Mouse (Mus musculus) thymus, adult 2 months (tissue): ENCODE data around the gene Scamp3. TPM values are rescaled to one million over a fixed set of nuclear protein-coding genes. Genes with fewer than 3 reads are reported as not detected.
"Not testable (repeated sequence)": the region's sequence is repeated elsewhere in the genome, so short reads cannot be mapped to it uniquely, and the experiment has no call there.

Experiments
- DNase-seq: peaks from one replicate; pipeline ENCODE4 v3.0.0; 2021
- H3K27ac ChIP-seq: fragments of 200-500 bp; 2 replicates; pipeline ENCODE4 v1.5.1; 2012; ENCODE audit warnings: low read length, control low read depth; ENCODE audit not compliant: control insufficient read depth, insufficient read depth
- H3K27me3 ChIP-seq: fragments of 200-500 bp; 2 replicates; pipeline ENCODE4 v1.6.1; 2012; ENCODE audit warnings: mild to moderate bottlenecking, low read length, moderate library complexity, mixed read lengths; ENCODE audit not compliant: control insufficient read depth, insufficient read depth
- H3K36me3 ChIP-seq: fragments of 200-500 bp; 2 replicates; pipeline ENCODE4 v1.6.1; 2012; ENCODE audit warnings: mild to moderate bottlenecking, low read length, moderate library complexity; ENCODE audit not compliant: control insufficient read depth, insufficient read depth
- H3K4me1 ChIP-seq: fragments of 200-500 bp; replicated peaks from 2 replicates; pipeline ENCODE4 v1.6.1; 2012; ENCODE audit warnings: low read length; ENCODE audit not compliant: control insufficient read depth, insufficient read depth
- H3K4me3 ChIP-seq: fragments of 200-500 bp; 2 replicates; pipeline ENCODE4 v1.5.1; 2012; ENCODE audit warnings: mild to moderate bottlenecking, low read length, control low read depth, moderate library complexity; ENCODE audit not compliant: control insufficient read depth, insufficient read depth
- CTCF ChIP-seq: fragments of 200-500 bp; IDR thresholded peaks from 2 replicates; pipeline ENCODE4 v1.5.1; 2012; ENCODE audit warnings: mild to moderate bottlenecking, control low read depth, low read length, moderate library complexity, borderline replicate concordance; ENCODE audit not compliant: control insufficient read depth, poor library complexity, insufficient read depth; ENCODE audit errors: extremely low read depth
- POLR2A ChIP-seq: fragments of 200-500 bp; IDR thresholded peaks from 2 replicates; pipeline ENCODE4 v1.6.1; 2012; ENCODE audit warnings: mild to moderate bottlenecking, low read length, control low read depth, moderate library complexity; ENCODE audit not compliant: control insufficient read depth, poor library complexity, insufficient read depth; ENCODE audit errors: extremely low read depth
- WGBS: fragments of 180-500 bp; shearing (Covaris S2); methylation state at CpG from one replicate; pipeline ENCODE4 v1.1.7; 2018; 5-methylcytosine and 5-hydroxymethylcytosine counted together
- polyA plus RNA-seq: library from polyadenylated mRNA; depleted of rRNA; stranded (reverse); fragments of >200 nt; gene quantifications from 2 replicates; pipeline ENCODE4 v1.2.3, GENCODE M21; 2012

The Scamp3 gene
- polyA plus RNA-seq, 1 experiment = 240 TPM

DNA sequence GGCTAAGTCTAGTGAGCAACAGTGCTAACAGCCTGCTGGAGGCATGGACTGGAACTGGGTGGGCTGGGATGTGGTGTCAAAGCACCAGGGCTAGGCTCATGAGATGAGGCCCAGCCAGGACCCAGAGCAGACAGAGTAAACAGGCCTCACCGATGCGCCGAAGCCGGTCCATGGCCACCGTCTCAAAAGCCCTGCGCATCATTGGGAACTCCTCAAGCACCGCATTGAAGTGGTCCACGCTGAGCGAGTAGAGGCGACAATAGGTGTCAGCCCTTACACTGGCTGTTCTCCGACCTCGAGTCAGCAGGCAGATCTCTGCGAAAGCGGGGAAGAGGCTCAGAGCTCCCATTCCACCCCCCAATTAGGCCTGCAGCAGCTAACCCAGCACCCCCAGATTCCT lies 28.7 kb upstream of the Scamp3 start:
- Histone ChIP-seq H3K27ac (no peak overlapping the region), H3K4me1 (no peaks in the 10 kb centered on the region), H3K36me3 (no peaks in the 10 kb centered on the region), H3K27me3 (no peaks in the 10 kb centered on the region), H3K4me3 (no peak overlapping the region)
- TF ChIP-seq POLR2A (no peak), CTCF (no peak)
- no peak for DNase-seq
- WGBS = 95% methylated on average over 14 of the region's 14 CpGs

DNA sequence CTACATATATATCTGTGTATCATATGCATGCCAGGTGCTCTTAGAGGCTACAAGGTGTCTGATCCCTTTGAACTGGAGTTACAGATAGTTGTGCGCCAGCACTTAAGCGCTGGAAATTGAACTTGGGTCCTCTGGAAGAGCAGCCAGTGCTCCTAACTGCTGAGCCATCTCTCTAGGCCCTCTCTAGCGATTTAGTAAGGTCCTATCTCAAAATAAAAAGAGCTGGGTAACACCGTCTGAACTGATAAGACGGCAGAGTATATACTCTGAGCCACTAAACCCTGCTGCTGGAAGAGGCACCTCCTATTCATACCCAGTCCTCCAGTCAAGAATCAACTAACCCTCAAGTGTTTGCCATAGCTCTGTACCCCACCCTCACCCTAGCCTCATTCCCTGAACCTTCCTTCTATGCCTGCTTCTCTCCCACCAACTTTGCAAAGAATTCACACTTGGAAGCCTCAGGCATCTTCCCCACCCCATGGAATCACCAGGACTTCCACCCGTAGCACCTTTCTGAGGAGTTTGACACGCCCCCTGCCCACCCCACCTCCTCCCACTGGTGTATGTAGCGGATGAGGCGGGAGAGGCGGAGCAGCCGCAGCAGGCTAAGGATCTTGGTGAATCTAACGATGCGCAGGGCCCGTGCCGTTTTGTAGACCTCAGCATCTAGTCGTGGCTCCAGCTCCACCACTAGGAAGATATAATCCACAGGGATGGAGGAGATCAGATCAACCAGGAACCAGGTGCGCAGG lies 25.0 kb upstream of the Scamp3 start:
- no peaks in the 10 kb centered on the region for H3K36me3 ChIP-seq
- WGBS = 85% methylated on average over 17 of the region's 17 CpGs
- no peaks in the 10 kb centered on the region for H3K4me1 ChIP-seq
- no peak overlapping the region for H3K4me3 ChIP-seq
- no peaks in the 10 kb centered on the region for H3K27me3 ChIP-seq
- DNase-seq = no peak
- no peak for TF ChIP-seq POLR2A
- no peak for TF ChIP-seq CTCF
- no peak overlapping the region for H3K27ac ChIP-seq

DNA sequence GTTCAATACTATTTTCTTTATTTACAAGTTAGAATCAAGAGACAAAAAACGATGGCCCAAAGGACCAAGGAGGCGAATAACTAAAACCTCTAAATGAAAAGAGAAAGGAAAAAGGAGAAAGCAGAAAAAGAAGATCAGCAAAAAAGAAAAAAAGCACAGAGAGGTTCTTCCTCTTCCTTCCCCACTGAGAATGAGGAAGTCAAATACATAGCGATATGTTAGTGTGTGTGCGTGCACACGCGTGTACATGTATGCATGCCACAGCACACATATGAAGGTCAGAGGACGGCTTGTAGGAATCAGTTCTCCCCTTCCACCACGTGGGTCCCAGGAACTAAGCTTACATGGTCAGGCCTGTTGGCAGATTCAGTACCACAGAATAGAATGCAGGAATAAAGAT lies 20.3 kb upstream of the Scamp3 start:
- Histone ChIP-seq H3K4me1 (peaks cover 15% of the 10 kb centered on the region), H3K4me3 (no peak overlapping the region), H3K36me3 (no peaks in the 10 kb centered on the region), H3K27me3 (no peaks in the 10 kb centered on the region; the same call in 1 of the 2 replicates), H3K27ac (no peak overlapping the region)
- no peak for TF ChIP-seq POLR2A
- WGBS = 66% methylated on average over 8 of the region's 8 CpGs
- no peak for DNase-seq

DNA sequence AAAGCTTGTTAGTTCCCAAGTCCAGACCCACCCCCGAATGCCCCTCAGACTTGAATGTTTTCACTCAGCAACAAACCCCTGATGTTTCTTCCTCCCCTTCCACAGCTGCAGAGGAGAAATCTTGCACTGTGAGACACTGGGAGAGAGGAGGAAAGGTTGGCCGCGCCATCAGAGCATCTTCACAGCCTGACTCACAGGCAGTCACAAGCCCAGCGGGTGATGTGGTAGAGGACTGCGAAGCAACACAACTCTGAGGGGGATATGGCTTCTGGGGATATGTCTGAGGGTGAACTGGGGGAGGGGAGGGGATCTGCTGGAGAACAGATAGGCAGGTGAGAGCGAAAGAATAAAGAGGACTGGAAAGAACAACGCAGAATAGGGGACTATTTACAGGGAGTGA lies 18.6 kb upstream of the Scamp3 start:
- Histone ChIP-seq H3K36me3 (no peaks in the 10 kb centered on the region), H3K27ac (no peak overlapping the region), H3K4me3 (no peak overlapping the region), H3K4me1 (peaks cover 16% of the 10 kb centered on the region), H3K27me3 (no peaks in the 10 kb centered on the region; the same call in 1 of the 2 replicates)
- WGBS = 49% methylated on average over 7 of the region's 7 CpGs
- no peak for TF ChIP-seq CTCF
- no peak for TF ChIP-seq POLR2A
- DNase-seq = no peak

DNA sequence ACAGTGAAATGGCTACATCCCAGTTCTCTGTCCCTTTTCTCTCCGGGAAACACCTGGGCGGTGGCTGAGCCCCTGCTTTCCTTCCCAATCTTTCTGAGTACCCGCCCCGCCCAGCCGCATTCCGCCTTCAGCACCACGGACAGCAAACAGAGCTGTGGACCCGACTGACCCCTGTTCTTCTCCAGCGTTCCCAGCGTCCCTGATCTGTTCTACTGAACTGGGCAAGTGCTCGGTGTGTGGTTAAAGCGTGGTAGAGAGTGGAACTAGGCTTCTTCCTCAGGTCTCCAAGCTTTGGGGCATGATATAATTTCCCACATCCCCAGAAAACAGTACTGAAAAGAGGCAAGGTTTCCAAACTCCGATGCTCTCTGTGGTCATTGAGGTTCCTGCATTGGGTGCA lies 18.1 kb upstream of the Scamp3 start:
- TF ChIP-seq CTCF = no peak
- no peak for TF ChIP-seq POLR2A
- H3K27me3 ChIP-seq = no peaks in the 10 kb centered on the region; the same call in 1 of the 2 replicates
- peak; percentile 43 for DNase-seq
- H3K36me3 ChIP-seq = no peaks in the 10 kb centered on the region
- no peak overlapping the region for H3K27ac ChIP-seq
- H3K4me1 ChIP-seq = peaks cover 20% of the 10 kb centered on the region
- WGBS = 4% methylated on average over 13 of the region's 13 CpGs
- peak overlapping the region; percentile 54 for H3K4me3 ChIP-seq

DNA sequence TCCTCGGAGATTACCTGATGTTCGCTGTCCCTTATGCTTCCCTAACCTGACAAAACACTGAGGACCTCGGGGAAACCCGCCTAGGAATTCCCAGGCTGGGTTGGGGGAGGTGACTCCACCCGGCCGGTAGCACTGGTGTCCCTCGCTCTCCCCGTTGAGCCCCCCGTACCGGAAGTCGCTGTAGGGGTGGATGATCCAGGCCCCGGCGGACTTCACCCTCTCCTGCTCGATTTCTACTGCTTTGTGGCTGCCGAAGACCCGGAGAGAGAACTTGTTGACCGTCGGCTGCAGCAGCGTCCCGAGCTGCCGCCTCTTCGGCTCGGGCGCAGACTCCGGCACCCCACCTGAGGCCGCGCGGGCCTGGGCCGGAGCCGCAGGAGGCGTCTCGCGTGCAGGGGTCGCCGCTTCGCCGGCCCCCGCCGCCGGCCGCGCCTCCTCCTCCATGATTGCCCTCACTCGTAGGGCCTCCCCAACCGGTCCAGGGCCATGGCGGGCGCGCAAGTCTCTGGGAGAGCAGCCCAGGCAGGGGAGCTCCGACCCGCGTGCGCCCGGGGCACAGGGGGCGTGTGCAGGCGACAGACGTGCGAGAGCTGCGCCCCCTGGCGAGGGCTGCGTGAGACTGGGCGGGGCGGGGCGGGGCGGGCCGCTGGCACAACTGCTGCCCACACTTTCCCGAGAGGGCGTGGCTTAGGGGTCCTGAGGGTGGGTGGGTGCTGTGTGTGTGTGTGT lies 17.5 kb upstream of the Scamp3 start, which contains the start of gene Hcn3:
Hcn3 (minus strand) TSS at position 581 of the 729 bp plus-strand sequence.
- Histone ChIP-seq H3K4me1 (peaks cover 20% of the 10 kb centered on the region), H3K27me3 (no peaks in the 10 kb centered on the region; the same call in 1 of the 2 replicates), H3K27ac (no peak within 1 kb of the TSS), H3K36me3 (no peaks in the 10 kb centered on the region), H3K4me3 (peak within 1 kb of the TSS; percentile 54)
- under 1% methylated on average over 65 of the region's 66 CpGs for WGBS
- TF ChIP-seq POLR2A (no peak), CTCF (peak; percentile 86; the same call in 1 of the 2 replicates)
- DNase-seq = peak; percentile 82

DNA sequence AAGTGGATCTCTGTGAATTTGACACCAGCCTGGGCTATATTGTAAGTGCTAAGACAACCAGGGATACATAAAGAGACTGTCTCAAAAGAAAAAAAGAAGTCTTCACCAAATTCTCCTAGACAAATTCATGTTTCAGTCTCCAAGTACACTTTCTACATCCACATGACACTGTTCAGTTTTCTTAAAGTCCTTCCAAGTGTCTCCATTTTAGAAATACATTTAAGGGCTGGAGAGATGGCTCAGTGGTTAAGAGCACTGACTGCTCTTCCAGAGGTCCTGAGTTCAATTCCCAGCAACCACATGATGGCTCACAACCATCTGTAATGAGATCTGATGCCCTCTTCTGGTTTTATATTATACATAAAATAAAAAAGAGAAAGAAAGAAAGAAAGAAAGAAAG lies 16.1 kb upstream of the Scamp3 start:
- not testable (repeated sequence) for DNase-seq, H3K36me3 ChIP-seq, H3K27ac ChIP-seq, H3K27me3 ChIP-seq, H3K4me3 ChIP-seq
- H3K4me1 ChIP-seq = peaks cover 22% of the 10 kb centered on the region
